Mouse (Mus musculus) monocyte, adult 2 months (primary cell): ENCODE results near the gene Sst.
"Not testable (repeated sequence)": the region's sequence is repeated elsewhere in the genome, so short reads cannot be mapped to it uniquely, and the experiment has no call there.

ENCODE experiments used
- DNase-seq, 2 experiments: peaks; one replicate each; pipeline ENCODE4 v3.0.0; 2022; ENCODE audit warnings: low spot score in 2 of 2, low read depth in 1 of 2

Gene Sst

GRCm38 (mm10) chr16:23890636-23891035 is at the start of gene Sst:
Sst (minus strand) TSS chr16:23890958.
- no peak for DNase-seq

- DNase-seq = no peak
These were observed 43.6 kb upstream of the Sst start for GRCm38 (mm10) chr16:23934397-23934796.

GRCm38 (mm10) chr16:23932294-23932693 is 41.5 kb upstream of the Sst start, which contains the start of gene Rtp2:
Rtp2 (minus strand) TSS chr16:23932394.
- DNase-seq = no peak

- no peak for DNase-seq
These were observed 40.5 kb upstream of the Sst start for GRCm38 (mm10) chr16:23931275-23931674.

- DNase-seq = no peak
These were observed 39.8 kb upstream of the Sst start for GRCm38 (mm10) chr16:23930426-23931073.

GRCm38 (mm10) chr16:23927301-23928114 is 36.8 kb upstream of the Sst start:
- DNase-seq = peak; percentile 9 to 13

GRCm38 (mm10) chr16:23922906-23923305 is 32.1 kb upstream of the Sst start:
- DNase-seq = no peak

- no peak for DNase-seq
These were observed 30.9 kb upstream of the Sst start for GRCm38 (mm10) chr16:23921697-23922096.

- no peak for DNase-seq
These were observed 28.7 kb upstream of the Sst start for GRCm38 (mm10) chr16:23919418-23919817.

GRCm38 (mm10) chr16:23913401-23913800 is 22.6 kb upstream of the Sst start:
- DNase-seq = no peak

- DNase-seq = no peak
These were observed 22.0 kb upstream of the Sst start for GRCm38 (mm10) chr16:23912741-23913140.

- not testable (repeated sequence) for DNase-seq
These were observed 18.2 kb upstream of the Sst start for GRCm38 (mm10) chr16:23909015-23909354.

GRCm38 (mm10) chr16:23908076-23909014 is 17.6 kb upstream of the Sst start:
- DNase-seq = not testable (repeated sequence)

GRCm38 (mm10) chr16:23906586-23906985 is 15.8 kb upstream of the Sst start:
- not testable (repeated sequence) for DNase-seq

- no peak for DNase-seq
These were observed 10.7 kb upstream of the Sst start for GRCm38 (mm10) chr16:23901411-23901810.

- no peak for DNase-seq
These were observed 9.3 kb upstream of the Sst start for GRCm38 (mm10) chr16:23900061-23900460.

GRCm38 (mm10) chr16:23898840-23899239 is 8.1 kb upstream of the Sst start:
- DNase-seq = peak; percentile 22 to 28

GRCm38 (mm10) chr16:23897984-23898586 is 7.3 kb upstream of the Sst start:
- DNase-seq = peak; percentile 26 to 28

GRCm38 (mm10) chr16:23897486-23897885 is 6.7 kb upstream of the Sst start:
- no peak for DNase-seq

- DNase-seq = no peak
These were observed 4.4 kb upstream of the Sst start for GRCm38 (mm10) chr16:23895135-23895534.

GRCm38 (mm10) chr16:23890151-23890550 is 607 bp downstream of the Sst start:
- no peak for DNase-seq
